Mouse (Mus musculus): ENCODE measurements around the gene Map3k7.

Map3k7 gene

GRCm38 (mm10) chr4:31963354-31964193 is at the start of gene Map3k7:
Gene Map3k7 (plus strand): TSS chr4:31964097.
- DNase-seq (ENCODE audit: low read depth, low spot score): peak; percentile 95

- peak; percentile 83 for DNase-seq (ENCODE audit: low read depth, low spot score)
These were observed 48.8 kb upstream of the Map3k7 start for GRCm38 (mm10) chr4:31915114-31915513.

GRCm38 (mm10) chr4:31918717-31919116 is 45.2 kb upstream of the Map3k7 start:
- no peak for DNase-seq (ENCODE audit: low read depth, low spot score)

DNA sequence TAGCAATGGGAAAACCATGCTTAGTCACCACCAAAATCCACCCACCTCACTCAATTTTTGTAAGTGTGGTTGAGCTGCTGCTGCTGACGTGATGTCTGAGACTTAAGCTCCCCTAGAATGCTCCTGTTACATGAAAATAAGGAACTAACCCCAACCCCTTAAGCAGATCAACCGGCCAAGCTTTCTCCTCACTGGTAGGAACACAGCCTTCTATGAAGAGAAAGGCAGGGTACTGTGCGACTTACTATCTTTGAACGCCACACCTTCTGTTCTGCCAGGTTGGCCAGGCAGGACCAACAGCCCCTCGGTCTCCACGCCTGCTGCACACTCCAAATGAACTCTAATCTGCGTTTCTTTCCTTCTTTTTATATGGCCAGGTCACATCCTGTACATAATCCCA is 41.7 kb upstream of the Map3k7 start:
- peak; percentile 38 for DNase-seq (ENCODE audit: low read depth, low spot score)

DNA sequence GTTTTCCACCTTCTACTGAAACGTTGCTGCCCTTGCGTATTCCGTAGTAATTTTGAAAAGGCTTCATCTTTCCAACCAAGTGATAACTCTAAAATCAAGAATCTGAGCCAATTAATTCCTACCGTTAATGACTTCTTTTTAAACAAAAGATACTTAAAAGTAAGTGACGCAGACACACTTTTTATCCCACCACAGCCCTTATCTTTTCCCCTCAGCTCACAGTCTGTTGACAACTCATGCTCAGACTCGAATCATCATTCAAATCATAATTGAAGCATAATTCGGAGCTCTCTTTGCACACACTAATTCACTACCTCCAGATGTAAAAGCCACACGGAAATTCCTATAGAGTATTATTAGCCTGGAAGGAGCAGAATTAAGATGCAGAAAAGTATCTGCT is 40.5 kb upstream of the Map3k7 start:
- no peak for DNase-seq (ENCODE audit: low read depth, low spot score)

DNA sequence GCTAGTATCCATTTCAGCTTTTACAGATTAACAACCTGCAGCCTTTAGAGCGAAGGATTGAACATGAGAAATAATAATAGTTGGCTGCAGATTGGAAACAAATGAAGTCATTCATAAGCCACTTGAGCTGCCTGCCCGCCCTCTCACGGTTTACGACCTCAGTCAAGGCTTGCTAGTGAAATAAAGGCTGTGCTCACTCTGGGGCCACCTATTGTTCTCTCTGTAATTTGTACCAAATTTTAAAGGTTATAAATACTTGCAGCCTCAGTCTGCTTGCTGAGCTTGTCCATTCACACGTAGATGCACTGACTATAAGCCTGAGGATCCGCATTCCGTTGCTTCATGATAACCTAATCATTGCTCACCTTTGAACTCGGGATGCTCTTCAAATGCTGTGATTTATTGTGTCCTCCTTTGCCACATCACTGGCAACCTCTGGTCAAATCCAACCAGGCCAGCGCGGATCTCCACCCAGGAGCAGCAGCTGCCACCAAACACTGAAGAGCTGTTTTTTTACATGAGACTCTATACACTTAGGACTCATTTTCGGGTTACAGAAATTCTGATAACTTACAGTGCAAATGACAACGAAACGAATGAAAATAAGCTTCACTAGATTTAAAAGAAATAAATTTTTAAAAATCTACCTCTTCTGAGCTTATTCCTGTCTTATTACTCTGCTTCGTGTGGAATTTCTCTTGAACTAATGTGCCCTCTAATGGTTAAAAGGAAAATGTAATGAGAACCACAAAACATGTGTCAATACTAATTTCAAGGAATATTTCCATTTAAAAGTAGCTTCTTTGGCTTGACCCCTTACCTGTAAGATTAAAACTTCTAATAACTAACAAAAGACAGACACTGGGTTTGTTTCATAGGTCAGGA is 39.4 kb upstream of the Map3k7 start:
- no peak for DNase-seq (ENCODE audit: low read depth, low spot score)

DNA sequence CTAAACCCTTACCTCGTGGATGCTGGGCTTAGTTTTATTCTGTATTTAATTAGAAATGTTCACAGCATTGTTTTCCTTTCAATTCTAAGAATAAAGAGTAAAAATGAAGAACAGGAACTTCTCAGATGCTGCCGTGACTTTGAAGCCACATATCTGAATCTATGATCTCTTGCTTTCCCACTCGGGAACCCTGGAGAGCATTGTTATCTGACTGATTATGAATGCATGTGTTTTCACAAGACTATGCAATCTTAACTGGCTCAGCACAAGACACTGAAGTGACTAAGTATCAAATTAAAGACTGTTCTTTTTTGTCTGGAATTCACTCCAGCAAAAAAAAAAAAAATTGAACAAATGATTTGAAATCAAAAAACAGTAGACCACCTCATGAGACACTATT is 30.7 kb upstream of the Map3k7 start:
- no peak for DNase-seq (ENCODE audit: low read depth, low spot score)

DNA sequence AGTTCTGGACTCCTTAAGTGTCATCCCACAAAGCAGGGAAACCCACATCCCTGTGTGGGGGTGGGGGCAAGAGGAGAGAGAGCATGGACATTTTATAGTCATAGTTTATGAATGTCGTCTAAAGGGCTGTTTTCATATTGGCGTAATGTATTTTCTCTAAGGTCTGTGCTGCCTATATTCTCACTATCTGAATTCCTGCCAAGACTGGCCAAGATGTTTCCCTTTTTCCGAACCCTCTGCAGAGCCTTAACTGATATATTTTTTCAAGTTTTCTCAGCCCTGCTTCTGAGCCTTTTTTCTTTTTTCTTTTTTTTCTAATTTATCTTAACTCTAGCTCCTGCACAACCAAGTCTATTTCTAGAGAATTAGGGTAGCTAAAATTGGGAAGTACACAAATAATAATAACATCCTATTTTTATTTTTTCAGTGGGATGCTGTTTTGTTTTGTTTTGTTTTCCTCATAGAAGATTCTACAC is 28.0 kb upstream of the Map3k7 start:
- DNase-seq (ENCODE audit: low read depth, low spot score): no peak

DNA sequence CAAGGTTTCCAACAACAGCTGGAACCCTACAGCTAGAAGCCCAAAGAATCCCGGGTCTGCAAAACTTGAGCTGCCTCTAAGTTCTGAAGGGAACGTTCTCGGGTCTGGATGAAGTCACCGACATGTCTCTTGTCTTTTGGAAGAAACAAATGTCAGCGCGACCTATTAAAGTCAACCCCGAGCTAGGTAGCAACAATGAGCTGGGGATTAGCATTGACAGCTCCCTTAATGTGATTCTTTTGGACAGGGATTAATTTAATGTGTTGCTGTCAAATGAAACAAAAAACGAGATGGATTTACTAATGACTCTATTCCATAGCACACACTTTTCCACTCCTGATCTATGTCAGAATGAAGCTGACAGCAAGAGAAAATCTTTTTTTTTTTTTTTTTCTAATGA is 27.5 kb upstream of the Map3k7 start:
- DNase-seq (ENCODE audit: low read depth, low spot score): no peak

DNA sequence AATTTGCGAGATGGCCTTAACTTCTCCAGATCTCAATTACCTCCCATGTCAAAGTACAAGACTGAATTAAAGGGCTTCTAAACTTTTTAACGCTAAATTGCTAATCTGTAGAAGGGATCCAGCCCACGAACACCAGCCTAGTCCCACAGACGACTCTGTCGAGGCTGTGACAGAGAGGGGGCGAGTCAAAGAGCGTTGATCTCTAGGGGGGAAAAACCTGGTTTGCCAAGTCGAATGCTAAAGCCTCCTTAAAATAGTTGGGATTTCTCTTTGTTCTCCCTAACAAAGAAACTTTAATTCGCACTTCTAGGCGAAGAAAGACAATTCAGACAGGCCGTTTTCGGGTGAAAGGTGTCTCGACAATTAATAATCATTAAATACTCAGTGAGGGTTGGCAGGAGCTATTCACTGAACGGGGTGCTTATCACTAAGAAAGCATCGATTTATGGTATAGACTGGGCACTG is 27.0 kb upstream of the Map3k7 start:
- DNase-seq (ENCODE audit: low read depth, low spot score): no peak

DNA sequence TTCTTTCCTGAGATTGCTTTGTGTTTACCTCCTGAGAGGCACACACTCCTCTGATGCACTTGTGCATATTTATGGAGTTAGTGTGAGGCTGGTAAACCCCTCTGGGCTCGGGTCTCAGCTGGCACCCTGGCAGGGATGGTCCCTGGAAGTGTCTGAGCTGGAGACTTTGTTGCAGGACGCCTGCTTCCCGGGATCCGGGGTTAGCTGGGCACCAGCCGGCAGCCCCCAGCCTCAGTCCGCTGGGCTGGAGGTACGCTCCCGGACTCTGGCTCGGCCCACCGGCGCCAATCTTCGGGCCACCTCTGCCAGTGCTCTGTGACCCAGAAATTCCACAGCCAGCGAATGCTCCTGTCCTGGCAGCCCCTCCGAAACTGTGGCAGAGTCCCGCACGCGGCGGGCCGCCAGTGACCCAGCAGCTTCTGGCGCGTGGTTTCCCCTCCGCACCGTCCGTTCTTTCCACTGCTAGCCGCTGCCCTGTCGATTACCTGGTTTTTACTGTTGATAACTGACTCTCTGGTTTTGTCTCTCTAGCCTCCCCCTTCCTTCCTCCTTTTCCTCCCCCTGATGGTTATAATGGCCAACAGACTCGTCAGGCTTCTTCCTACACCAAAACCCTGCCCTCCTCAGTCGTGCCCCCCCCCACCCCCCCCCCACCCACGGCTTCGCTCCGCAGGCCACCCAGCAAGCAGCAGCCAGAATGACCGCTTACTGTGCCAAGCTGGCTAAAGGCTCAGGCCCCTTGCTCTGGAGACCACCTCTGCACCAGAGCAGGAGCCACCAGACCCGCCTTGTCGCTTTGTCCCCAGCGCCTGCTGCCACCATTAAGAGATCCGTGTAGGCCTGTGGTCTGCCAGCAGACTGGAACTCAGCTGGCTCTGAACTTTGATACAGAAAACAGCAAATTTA is 26.3 kb upstream of the Map3k7 start:
- DNase-seq (ENCODE audit: low read depth, low spot score): no peak

GRCm38 (mm10) chr4:31938416-31939106 is 25.3 kb upstream of the Map3k7 start:
- peak; percentile 51 for DNase-seq (ENCODE audit: low read depth, low spot score)

GRCm38 (mm10) chr4:31941616-31942015 is 22.3 kb upstream of the Map3k7 start:
- DNase-seq (ENCODE audit: low read depth, low spot score): peak; percentile 36

- DNase-seq (ENCODE audit: low read depth, low spot score): no peak
These were observed 20.9 kb upstream of the Map3k7 start for GRCm38 (mm10) chr4:31943045-31943444.

DNA sequence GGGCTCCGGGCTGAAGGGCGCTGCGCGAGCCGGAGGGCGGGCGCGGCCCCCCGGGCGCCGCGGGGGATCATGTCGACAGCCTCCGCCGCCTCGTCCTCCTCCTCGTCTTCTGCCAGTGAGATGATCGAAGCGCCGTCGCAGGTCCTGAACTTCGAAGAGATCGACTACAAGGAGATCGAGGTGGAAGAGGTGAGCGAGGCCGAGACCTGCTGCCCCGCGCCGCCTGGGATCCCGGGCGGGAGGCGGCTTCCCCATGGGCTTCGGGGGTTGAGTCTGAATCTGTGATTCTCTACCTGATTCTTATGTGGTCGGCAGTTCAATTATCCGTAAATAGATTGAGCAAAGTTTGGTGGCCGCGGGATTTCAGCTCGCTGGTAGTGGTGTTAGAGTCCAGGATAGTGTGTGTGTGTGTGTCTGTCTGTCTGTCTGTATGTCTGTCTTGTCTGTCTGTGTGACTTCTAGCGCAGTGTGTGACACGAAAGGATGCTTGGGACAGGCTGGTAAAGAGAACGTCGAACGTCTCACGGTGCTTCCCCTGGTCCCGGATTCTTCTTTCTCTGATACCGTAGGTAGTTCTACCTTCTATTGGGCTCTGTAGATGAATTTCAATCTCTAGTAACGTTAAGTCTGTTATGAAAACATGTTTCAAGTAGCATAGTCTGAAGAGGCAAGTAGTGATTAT is 438 bp downstream of the Map3k7 start:
- peak; percentile 52 for DNase-seq (ENCODE audit: low read depth, low spot score)

GRCm38 (mm10) chr4:31965208-31965607 is 1.3 kb downstream of the Map3k7 start:
- DNase-seq (ENCODE audit: low read depth, low spot score): peak; percentile 15

DNA sequence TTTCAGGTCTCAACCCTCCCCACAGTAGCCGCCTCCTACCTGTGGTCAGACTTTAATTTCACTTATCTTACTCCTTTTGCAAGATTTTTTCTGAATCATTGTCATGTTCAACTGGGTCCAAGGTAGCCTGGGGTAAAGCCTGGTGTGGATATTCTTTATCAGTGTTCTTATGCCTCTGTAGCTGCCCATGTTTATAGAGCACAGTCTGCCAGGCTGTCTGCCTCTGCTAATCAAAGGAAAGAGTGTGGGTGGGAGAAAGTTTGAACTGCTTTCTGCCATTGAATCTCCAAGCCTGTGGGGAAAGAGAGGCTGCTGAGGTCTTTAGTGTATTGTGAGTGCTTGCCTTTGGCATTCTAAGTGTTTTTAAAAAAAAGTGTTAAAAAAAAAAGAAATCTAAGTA is 7.5 kb downstream of the Map3k7 start:
- DNase-seq (ENCODE audit: low read depth, low spot score): no peak

GRCm38 (mm10) chr4:31972181-31972580 is 8.3 kb downstream of the Map3k7 start:
- DNase-seq (ENCODE audit: low read depth, low spot score): peak; percentile 63

GRCm38 (mm10) chr4:31975260-31975950 is 11.5 kb downstream of the Map3k7 start:
- DNase-seq (ENCODE audit: low read depth, low spot score): no peak

- DNase-seq (ENCODE audit: low read depth, low spot score): no peak
These were observed 18.0 kb downstream of the Map3k7 start for GRCm38 (mm10) chr4:31981863-31982262.
